Mouse (Mus musculus) testis, adult 2 months (tissue): Measurements from ENCODE around the gene Ppp4c.

Experiments used
- CTCF ChIP-seq: fragments of 200-500 bp; IDR thresholded peaks from 2 replicates; pipeline ENCODE4 v1.5.1; 2012; ENCODE audit warnings: low read depth, mild to moderate bottlenecking, inconsistent platforms, low read length, moderate library complexity; ENCODE audit not compliant: control insufficient read depth, insufficient read depth, insufficient replicate concordance
- POLR2A ChIP-seq: fragments of 200-500 bp; IDR thresholded peaks from 2 replicates; pipeline ENCODE4 v1.6.1; 2012; ENCODE audit warnings: low read depth, mild to moderate bottlenecking, inconsistent platforms, low read length, moderate library complexity; ENCODE audit not compliant: control insufficient read depth

DNA sequence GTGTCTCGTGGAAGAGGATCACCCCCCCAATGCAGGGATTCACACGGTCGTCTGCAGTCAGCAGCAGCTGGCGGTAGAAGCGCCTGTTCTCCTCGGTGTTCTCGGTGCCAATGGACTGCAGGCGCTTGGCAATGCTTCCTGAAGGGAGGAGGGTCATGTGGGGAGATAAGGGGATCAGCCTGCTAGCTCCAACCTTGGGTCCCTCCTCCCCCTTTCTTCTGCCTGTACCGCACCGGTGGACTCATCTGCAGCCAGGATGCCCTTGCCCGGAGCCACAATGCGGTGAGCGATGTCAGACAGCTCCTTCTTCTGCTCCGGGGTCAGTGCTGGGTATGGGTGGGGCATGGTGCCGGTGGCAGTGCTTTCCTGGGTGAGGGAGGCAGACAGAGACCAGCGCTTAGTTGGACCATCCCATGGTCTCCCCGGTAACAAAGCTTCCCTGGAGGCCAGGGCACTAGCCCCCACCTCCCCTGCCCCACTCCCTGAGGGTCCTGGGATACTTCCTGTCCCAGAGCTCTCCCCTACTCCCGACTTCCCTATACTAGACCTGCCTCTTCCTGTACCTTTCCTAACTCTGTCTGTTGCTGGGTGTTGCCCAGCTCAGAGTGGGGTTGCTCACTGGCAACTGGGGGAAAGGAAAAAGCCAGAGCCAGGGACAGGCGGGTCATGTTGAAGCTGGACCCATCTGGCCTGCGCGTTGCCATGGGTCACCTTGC, 5.3 kb upstream of the Ppp4c start, which contains the start of gene Fam57b:
- TF ChIP-seq POLR2A (peak; percentile 40; the same call in 1 of the 2 replicates), CTCF (no peak)
